Mouse (Mus musculus): ENCODE measurements around the gene Elp4. TPM values are rescaled to one million over a fixed set of nuclear protein-coding genes. Genes with fewer than 3 reads are reported as not detected.

The Elp4 gene
- polyA plus RNA-seq, 1 experiment from 2014 or later, result 20.8 TPM

GRCm38 (mm10) chr2:105815170-105815569, 89.2 kb downstream of the Elp4 start:
- Histone ChIP-seq H3K4me2 (ENCODE audit: low read depth, low read length) (no peak overlapping the region), H3K9me3 (replicated peaks; ENCODE audit: control insufficient read depth, low read length) (no peaks in the 10 kb centered on the region), H3K27ac (ENCODE audit: low read length) (0 out of 2 replicates have a peak overlapping the region, but pooled peaks have one; percentile 5), H3K27me3 (ENCODE audit: control insufficient read depth, insufficient read depth, low read length) (no peaks in the 10 kb centered on the region), H3K36me3 (ENCODE audit: control insufficient read depth, insufficient read depth) (no peaks in the 10 kb centered on the region), H3K4me1 (ENCODE audit: control insufficient read depth, insufficient read depth, low read length) (no peaks in the 10 kb centered on the region), H3K4me3 (ENCODE audit: low read length) (no peak overlapping the region), H3K9ac (ENCODE audit: low read length) (no peak overlapping the region)
- ATAC-seq (replicated peaks; ENCODE audit: extremely low read depth, insufficient read depth, low FRiP score), result peak; percentile 70
- 74% methylated on average over 3 of the region's 3 CpGs for WGBS

- no peak overlapping the region for H3K9ac ChIP-seq (ENCODE audit: low read length)
- no peaks in the 10 kb centered on the region for H3K4me1 ChIP-seq (ENCODE audit: control insufficient read depth, insufficient read depth, low read length)
- no peak overlapping the region for H3K27ac ChIP-seq (ENCODE audit: low read length)
- H3K27me3 ChIP-seq (ENCODE audit: control insufficient read depth, insufficient read depth, low read length), result no peaks in the 10 kb centered on the region
- ATAC-seq (replicated peaks; ENCODE audit: extremely low read depth, insufficient read depth, low FRiP score), result no peak
- WGBS, result 76% methylated on average over 3 of the region's 3 CpGs
- no peak overlapping the region for H3K4me3 ChIP-seq (ENCODE audit: low read length)
- no peaks in the 10 kb centered on the region for H3K36me3 ChIP-seq (ENCODE audit: control insufficient read depth, insufficient read depth)
- H3K9me3 ChIP-seq (replicated peaks; ENCODE audit: control insufficient read depth, low read length), result no peaks in the 10 kb centered on the region
- H3K4me2 ChIP-seq (ENCODE audit: low read depth, low read length), result no peak overlapping the region
These were observed 91.3 kb downstream of the Elp4 start for GRCm38 (mm10) chr2:105813041-105813440.

- H3K4me3 ChIP-seq (ENCODE audit: low read length), result no peak overlapping the region
- H3K9me3 ChIP-seq (replicated peaks; ENCODE audit: control insufficient read depth, low read length), result no peaks in the 10 kb centered on the region
- no peak overlapping the region for H3K4me2 ChIP-seq (ENCODE audit: low read depth, low read length)
- no peaks in the 10 kb centered on the region for H3K4me1 ChIP-seq (ENCODE audit: control insufficient read depth, insufficient read depth, low read length)
- no peaks in the 10 kb centered on the region for H3K36me3 ChIP-seq (ENCODE audit: control insufficient read depth, insufficient read depth)
- no peak for ATAC-seq (replicated peaks; ENCODE audit: extremely low read depth, insufficient read depth, low FRiP score)
- 82% methylated on average over 2 of the region's 2 CpGs for WGBS
- no peak overlapping the region for H3K9ac ChIP-seq (ENCODE audit: low read length)
- H3K27me3 ChIP-seq (ENCODE audit: control insufficient read depth, insufficient read depth, low read length), result no peaks in the 10 kb centered on the region
- H3K27ac ChIP-seq (ENCODE audit: low read length), result no peak overlapping the region
These were observed 94.1 kb downstream of the Elp4 start for GRCm38 (mm10) chr2:105810286-105810685.

- Histone ChIP-seq H3K27me3 (ENCODE audit: control insufficient read depth, insufficient read depth, low read length) (no peaks in the 10 kb centered on the region), H3K9me3 (replicated peaks; ENCODE audit: control insufficient read depth, low read length) (no peaks in the 10 kb centered on the region), H3K27ac (ENCODE audit: low read length) (no peak overlapping the region), H3K4me3 (ENCODE audit: low read length) (no peak overlapping the region), H3K4me1 (ENCODE audit: control insufficient read depth, insufficient read depth, low read length) (no peaks in the 10 kb centered on the region), H3K9ac (ENCODE audit: low read length) (no peak overlapping the region), H3K4me2 (ENCODE audit: low read depth, low read length) (no peak overlapping the region), H3K36me3 (ENCODE audit: control insufficient read depth, insufficient read depth) (no peaks in the 10 kb centered on the region)
- 91% methylated on average over 2 of the region's 2 CpGs for WGBS
- ATAC-seq (replicated peaks; ENCODE audit: extremely low read depth, insufficient read depth, low FRiP score), result no peak
These were observed 97.8 kb downstream of the Elp4 start for GRCm38 (mm10) chr2:105806571-105806970.

GRCm38 (mm10) chr2:105806047-105806446, 98.3 kb downstream of the Elp4 start:
- H3K4me1 ChIP-seq (ENCODE audit: control insufficient read depth, insufficient read depth, low read length), result no peaks in the 10 kb centered on the region
- no peak overlapping the region for H3K4me3 ChIP-seq (ENCODE audit: low read length)
- 75% methylated on average over 4 of the region's 4 CpGs for WGBS
- no peak overlapping the region for H3K9ac ChIP-seq (ENCODE audit: low read length)
- H3K27me3 ChIP-seq (ENCODE audit: control insufficient read depth, insufficient read depth, low read length), result no peaks in the 10 kb centered on the region
- no peaks in the 10 kb centered on the region for H3K36me3 ChIP-seq (ENCODE audit: control insufficient read depth, insufficient read depth)
- H3K9me3 ChIP-seq (replicated peaks; ENCODE audit: control insufficient read depth, low read length), result no peaks in the 10 kb centered on the region
- H3K4me2 ChIP-seq (ENCODE audit: low read depth, low read length), result no peak overlapping the region
- ATAC-seq (replicated peaks; ENCODE audit: extremely low read depth, insufficient read depth, low FRiP score), result no peak
- no peak overlapping the region for H3K27ac ChIP-seq (ENCODE audit: low read length)

- Histone ChIP-seq H3K36me3 (ENCODE audit: control insufficient read depth, insufficient read depth) (no peaks in the 10 kb centered on the region), H3K9ac (ENCODE audit: low read length) (no peak overlapping the region), H3K9me3 (replicated peaks; ENCODE audit: control insufficient read depth, low read length) (no peaks in the 10 kb centered on the region), H3K4me2 (ENCODE audit: low read depth, low read length) (no peak overlapping the region), H3K4me1 (ENCODE audit: control insufficient read depth, insufficient read depth, low read length) (no peaks in the 10 kb centered on the region), H3K27ac (ENCODE audit: low read length) (no peak overlapping the region), H3K4me3 (ENCODE audit: low read length) (no peak overlapping the region), H3K27me3 (ENCODE audit: control insufficient read depth, insufficient read depth, low read length) (no peaks in the 10 kb centered on the region)
- ATAC-seq (replicated peaks; ENCODE audit: extremely low read depth, insufficient read depth, low FRiP score), result no peak
These were observed 99.2 kb downstream of the Elp4 start for GRCm38 (mm10) chr2:105805210-105805609.

GRCm38 (mm10) chr2:105804506-105804905, 99.9 kb downstream of the Elp4 start:
- WGBS, result 64% methylated on average over 10 of the region's 10 CpGs
- H3K36me3 ChIP-seq (ENCODE audit: control insufficient read depth, insufficient read depth), result no peaks in the 10 kb centered on the region
- H3K4me3 ChIP-seq (ENCODE audit: low read length), result no peak overlapping the region
- H3K27ac ChIP-seq (ENCODE audit: low read length), result no peak overlapping the region
- H3K4me2 ChIP-seq (ENCODE audit: low read depth, low read length), result no peak overlapping the region
- H3K27me3 ChIP-seq (ENCODE audit: control insufficient read depth, insufficient read depth, low read length), result no peaks in the 10 kb centered on the region
- H3K9me3 ChIP-seq (replicated peaks; ENCODE audit: control insufficient read depth, low read length), result no peaks in the 10 kb centered on the region
- no peak for ATAC-seq (replicated peaks; ENCODE audit: extremely low read depth, insufficient read depth, low FRiP score)
- no peak overlapping the region for H3K9ac ChIP-seq (ENCODE audit: low read length)
- H3K4me1 ChIP-seq (ENCODE audit: control insufficient read depth, insufficient read depth, low read length), result no peaks in the 10 kb centered on the region

GRCm38 (mm10) chr2:105803427-105803826, 100.9 kb downstream of the Elp4 start:
- Histone ChIP-seq H3K4me1 (ENCODE audit: control insufficient read depth, insufficient read depth, low read length) (no peaks in the 10 kb centered on the region), H3K9ac (ENCODE audit: low read length) (no peak overlapping the region), H3K4me2 (ENCODE audit: low read depth, low read length) (no peak overlapping the region), H3K27ac (ENCODE audit: low read length) (no peak overlapping the region), H3K9me3 (replicated peaks; ENCODE audit: control insufficient read depth, low read length) (no peaks in the 10 kb centered on the region), H3K27me3 (ENCODE audit: control insufficient read depth, insufficient read depth, low read length) (no peaks in the 10 kb centered on the region), H3K4me3 (ENCODE audit: low read length) (no peak overlapping the region), H3K36me3 (ENCODE audit: control insufficient read depth, insufficient read depth) (no peaks in the 10 kb centered on the region)
- ATAC-seq (replicated peaks; ENCODE audit: extremely low read depth, insufficient read depth, low FRiP score), result no peak
- 45% methylated on average over 5 of the region's 5 CpGs for WGBS

GRCm38 (mm10) chr2:105802902-105803301, 101.5 kb downstream of the Elp4 start:
- Histone ChIP-seq H3K36me3 (ENCODE audit: control insufficient read depth, insufficient read depth) (no peaks in the 10 kb centered on the region), H3K4me1 (ENCODE audit: control insufficient read depth, insufficient read depth, low read length) (no peaks in the 10 kb centered on the region), H3K9ac (ENCODE audit: low read length) (no peak overlapping the region), H3K27me3 (ENCODE audit: control insufficient read depth, insufficient read depth, low read length) (no peaks in the 10 kb centered on the region), H3K9me3 (replicated peaks; ENCODE audit: control insufficient read depth, low read length) (no peaks in the 10 kb centered on the region), H3K4me3 (ENCODE audit: low read length) (no peak overlapping the region), H3K4me2 (ENCODE audit: low read depth, low read length) (no peak overlapping the region), H3K27ac (ENCODE audit: low read length) (no peak overlapping the region)
- ATAC-seq (replicated peaks; ENCODE audit: extremely low read depth, insufficient read depth, low FRiP score), result no peak
- 95% methylated on average over 2 of the region's 2 CpGs for WGBS

GRCm38 (mm10) chr2:105801536-105801935, 102.8 kb downstream of the Elp4 start:
- no peak overlapping the region for H3K4me2 ChIP-seq (ENCODE audit: low read depth, low read length)
- H3K27me3 ChIP-seq (ENCODE audit: control insufficient read depth, insufficient read depth, low read length), result no peaks in the 10 kb centered on the region
- H3K27ac ChIP-seq (ENCODE audit: low read length), result no peak overlapping the region
- no peak for ATAC-seq (replicated peaks; ENCODE audit: extremely low read depth, insufficient read depth, low FRiP score)
- H3K36me3 ChIP-seq (ENCODE audit: control insufficient read depth, insufficient read depth), result no peaks in the 10 kb centered on the region
- H3K4me1 ChIP-seq (ENCODE audit: control insufficient read depth, insufficient read depth, low read length), result no peaks in the 10 kb centered on the region
- H3K9ac ChIP-seq (ENCODE audit: low read length), result no peak overlapping the region
- no peaks in the 10 kb centered on the region for H3K9me3 ChIP-seq (replicated peaks; ENCODE audit: control insufficient read depth, low read length)
- no peak overlapping the region for H3K4me3 ChIP-seq (ENCODE audit: low read length)
- WGBS, result 86% methylated on average over 6 of the region's 6 CpGs

Data from heart, embryonic 16.5 days (tissue).